Mouse (Mus musculus): ENCODE results near the gene Dhcr7.

GRCm38 (mm10) chr7:143808909-143809308 lies 14.0 kb upstream of the Dhcr7 start:
- TF ChIP-seq CTCF (IDR thresholded peaks at IDR 0.05; ENCODE audit: control insufficient read depth, insufficient read depth, insufficient replicate concordance, low read depth, low read length) (no peak), POLR2A (IDR thresholded peaks at IDR 0.05; ENCODE audit: control insufficient read depth, low read depth, low read length) (no peak)

Data from testis, adult 2 months (tissue).